Mouse (Mus musculus): ENCODE data around the gene Best2.

The Best2 gene

DNA sequence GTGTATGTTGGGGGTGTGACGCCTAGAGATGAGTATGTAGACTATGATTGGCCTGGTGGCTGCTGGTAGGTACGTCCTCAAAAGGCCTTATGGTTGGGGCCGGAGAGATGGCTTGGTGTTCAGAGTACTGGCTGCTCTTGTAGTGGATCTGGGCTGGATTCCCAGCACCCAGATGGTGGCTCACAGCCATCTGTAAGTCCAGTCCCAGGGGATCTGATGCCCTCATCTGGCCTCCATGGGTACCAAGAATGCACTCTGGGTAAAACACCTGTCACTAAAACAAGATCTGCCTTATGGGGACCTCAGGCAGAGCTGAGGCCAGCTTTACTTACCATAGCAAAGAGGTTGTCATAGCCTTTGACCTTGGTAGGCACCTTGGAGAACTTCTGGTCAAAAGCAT, 9.5 kb upstream of the Best2 start:
- no peak for DNase-seq (ENCODE audit: low read depth, low spot score)

DNA sequence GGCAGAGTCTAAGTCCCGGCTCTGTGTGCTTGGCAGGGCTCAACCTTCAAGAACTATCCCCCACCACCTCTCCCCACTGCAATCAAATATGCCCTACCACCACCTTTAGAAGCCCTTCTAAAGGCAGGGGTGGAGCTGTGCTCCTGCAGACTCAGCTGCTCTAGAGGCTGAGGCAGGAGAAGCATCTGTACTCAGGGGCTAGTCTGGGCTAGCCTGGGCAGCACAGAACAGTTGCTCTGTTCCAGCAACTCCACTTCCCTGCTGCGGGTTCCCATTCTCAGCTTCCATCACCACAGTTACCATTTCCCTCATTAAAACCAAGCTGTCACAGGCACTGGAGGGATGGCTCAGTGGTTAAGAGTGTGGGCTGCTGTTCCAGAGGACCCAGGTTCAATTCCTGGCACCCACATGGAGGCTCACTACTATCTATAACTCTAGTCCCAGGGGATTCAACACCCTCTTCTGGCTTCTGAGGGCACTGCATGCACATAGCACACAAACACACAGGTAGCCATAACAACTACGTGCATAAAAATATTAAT, 7.3 kb upstream of the Best2 start:
- DNase-seq (ENCODE audit: low read depth, low spot score): no peak

DNA sequence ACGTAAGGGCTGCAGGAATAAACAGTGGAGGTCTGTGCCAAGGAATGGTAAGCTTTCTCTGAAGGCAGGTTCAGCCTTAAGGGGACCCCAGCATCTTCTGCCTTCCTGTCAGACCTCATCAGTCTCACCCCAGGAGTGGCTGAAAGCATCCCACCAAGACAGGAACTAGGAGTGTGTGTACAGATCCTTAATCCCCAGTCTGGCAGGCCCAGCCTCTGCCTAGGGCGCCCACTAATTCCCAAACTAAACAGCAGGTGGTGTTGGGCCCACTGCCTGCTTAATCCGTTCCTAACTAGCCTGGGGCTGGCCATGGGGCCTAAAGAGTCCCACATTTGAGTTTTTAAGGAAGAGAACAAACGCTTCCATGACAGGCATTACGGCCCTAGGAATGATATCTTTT, 2.9 kb upstream of the Best2 start:
- DNase-seq (ENCODE audit: low read depth, low spot score): no peak

DNA sequence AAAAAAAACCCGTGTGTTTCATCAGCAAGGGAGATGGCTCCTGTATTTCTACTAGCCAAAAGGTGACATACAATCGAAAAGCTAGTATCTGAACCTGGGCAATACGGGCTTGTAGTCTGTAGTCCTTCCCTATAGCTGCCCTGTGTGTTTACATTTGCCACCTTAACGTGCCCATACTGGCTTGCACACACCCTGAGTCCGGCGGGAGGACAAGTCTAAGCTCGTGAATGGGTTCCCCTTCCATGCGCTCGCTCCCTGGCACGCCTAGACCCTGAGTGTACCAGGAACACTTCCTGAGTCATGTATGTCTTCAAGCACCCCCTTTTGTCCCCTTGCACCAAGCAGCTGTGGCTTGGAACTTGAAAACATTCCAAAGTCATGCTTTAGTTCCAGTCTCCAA, 2.4 kb upstream of the Best2 start:
- no peak for DNase-seq (ENCODE audit: low read depth, low spot score)

DNA sequence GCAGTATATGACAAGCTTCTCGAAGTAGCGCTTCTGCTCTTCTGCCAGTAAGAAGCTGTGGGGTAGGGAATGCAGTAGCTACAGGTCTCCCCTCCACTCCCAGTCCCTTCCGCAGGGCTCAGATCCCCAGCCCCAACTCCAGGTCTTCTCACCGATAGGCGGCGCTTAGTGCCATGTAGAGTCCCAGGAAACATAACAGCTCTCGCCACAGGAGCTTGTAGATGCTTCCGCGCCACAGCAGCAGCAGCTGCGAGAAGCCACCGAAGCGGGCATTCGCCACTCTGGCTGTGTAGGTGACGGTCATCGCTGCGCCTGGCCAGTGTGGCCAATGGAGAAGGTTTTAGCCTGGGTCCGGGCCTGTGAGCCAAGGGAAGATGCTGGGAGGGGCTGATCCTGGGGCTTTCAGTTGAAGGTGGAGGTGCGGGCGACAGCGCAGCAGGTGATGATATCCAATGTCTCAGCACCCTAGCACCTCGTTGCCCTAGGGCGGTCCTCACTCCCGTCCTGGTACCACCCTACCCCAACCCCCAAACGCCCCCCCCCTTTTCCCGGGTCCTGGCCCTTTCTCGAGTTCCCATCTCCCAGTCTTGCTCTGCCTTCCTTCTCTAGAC, 996 bp downstream of the Best2 start:
- DNase-seq (ENCODE audit: low read depth, low spot score): peak; percentile 92

DNA sequence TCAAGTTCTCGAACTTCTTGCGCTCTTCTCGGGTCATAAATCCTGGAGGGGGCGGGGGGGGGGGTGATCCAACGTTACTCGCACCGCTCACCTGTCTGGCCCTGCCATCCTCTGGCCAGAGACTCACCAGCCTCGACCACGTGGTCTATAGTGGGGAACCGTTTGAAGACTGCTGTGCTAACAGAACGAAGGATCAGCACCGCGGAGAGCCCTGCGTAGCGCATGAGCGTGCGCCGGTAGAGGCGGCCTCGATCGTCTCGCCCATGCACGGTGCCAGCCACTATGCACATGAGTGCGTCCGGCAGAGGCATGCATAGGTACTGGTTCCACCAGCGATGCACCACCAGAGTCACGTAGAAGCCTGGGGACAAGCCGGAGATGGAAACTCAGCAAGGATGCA, 3.1 kb downstream of the Best2 start:
- no peak for DNase-seq (ENCODE audit: low read depth, low spot score)

DNA sequence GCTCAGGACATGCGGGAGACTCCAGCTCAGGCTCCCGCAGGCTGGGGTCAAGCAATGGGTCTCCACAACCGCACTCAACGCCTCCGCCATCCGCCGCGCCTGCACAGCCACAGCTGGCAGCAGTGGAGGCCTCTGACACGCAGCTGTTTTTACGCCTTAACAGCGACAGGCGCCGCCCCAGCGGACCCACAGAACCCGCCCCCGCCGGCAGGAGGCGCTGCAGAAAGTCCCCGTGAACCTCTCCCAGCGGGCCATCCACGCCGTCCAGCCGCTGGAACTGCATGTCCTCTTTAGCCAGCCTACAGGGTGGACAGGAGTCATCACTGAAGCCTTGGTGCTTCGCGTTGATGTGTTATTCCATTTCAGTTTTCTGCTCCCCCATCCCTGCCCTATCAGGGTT, 6.6 kb downstream of the Best2 start:
- DNase-seq (ENCODE audit: low read depth, low spot score): no peak

DNA sequence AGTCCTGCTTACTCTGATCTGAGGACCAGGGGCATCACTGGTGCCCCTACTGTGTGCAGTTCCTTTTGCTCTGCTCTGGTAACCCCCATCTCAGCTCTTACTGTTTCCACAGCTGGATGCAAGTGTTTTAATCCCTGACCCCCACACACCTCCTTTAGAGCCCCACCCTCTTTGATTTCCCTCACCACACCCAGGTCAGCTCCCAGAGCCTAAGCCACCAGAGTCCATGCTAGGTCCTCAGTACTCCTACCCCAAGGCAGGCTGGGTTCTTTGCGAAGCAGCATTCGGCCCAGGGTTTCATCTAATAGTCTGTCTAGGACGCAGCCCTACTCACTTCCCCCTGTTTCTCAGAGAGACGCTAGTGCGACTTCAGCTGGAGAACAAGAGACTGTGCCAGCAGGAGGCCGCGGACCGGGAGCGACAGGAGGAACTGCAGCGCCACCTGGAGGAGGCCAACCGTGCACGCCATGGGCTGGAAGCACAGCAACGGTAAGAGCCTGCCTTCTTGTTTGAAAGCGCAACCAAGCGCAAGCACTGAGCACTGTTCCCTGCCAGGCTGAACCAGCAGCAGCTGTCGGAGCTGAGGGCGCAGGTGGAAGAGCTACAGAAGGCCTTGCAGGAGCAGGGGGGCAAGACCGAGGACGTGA, 16.6 kb downstream of the Best2 start:
- peak; percentile 98 for DNase-seq (ENCODE audit: low read depth, low spot score)

DNA sequence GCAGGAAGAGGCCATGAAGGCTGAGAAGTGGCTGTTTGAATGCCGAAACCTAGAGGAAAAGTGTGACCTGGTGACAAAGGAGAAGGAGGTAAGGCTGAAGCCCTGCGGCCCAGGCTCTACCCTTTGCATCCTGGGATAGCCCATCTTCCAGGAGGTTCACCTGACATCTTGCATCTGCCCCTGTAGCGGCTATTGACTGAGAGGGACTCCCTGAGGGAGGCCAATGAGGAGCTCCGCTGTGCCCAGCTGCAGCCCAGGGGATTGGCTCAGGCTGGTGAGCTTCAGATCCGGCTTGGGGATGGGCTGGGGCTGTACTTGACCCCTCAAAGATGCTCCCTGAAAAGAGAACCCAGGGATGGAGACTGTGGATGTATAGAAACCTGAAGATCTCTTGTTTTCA, 17.4 kb downstream of the Best2 start:
- no peak for DNase-seq (ENCODE audit: low read depth, low spot score)

DNA sequence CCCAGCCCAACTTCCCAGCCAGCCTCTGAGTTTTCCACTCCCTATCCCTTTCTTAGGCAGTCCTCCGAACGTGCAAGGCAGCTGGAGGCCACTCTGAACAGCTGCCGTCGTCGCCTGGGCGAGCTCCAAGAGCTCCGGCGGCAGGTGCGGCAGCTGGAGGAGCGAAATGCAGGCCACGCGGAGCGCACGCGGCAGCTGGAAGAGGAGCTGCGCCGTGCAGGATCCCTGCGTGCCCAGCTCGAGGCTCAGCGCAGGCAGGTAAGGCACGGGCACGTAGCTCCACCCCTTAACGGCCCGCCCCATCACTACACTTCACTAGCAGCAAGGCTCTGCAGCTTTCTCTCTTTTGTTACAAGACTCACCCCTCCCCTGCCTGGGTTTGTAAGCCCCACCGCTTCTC, 18.7 kb downstream of the Best2 start:
- DNase-seq (ENCODE audit: low read depth, low spot score): no peak

DNA sequence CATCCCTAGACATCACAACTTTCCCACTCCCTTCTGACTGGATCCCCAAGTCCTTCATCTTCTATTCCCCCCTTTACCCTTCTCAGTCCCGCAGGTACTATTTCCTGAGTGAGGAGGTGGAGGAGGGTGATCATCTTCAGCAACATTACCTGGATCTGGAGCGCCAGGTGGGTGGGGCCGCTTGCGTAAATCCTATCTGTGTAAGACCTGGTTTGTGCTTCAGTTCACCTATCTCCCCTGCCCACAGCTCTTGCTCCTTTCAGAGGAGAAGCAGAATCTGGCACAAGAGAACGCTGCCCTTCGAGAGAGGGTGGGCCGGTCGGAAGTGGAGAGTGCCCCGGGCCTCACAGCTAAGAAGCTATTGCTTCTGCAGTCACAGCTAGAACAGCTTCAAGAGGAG, 20.0 kb downstream of the Best2 start:
- no peak for DNase-seq (ENCODE audit: low read depth, low spot score)

DNA sequence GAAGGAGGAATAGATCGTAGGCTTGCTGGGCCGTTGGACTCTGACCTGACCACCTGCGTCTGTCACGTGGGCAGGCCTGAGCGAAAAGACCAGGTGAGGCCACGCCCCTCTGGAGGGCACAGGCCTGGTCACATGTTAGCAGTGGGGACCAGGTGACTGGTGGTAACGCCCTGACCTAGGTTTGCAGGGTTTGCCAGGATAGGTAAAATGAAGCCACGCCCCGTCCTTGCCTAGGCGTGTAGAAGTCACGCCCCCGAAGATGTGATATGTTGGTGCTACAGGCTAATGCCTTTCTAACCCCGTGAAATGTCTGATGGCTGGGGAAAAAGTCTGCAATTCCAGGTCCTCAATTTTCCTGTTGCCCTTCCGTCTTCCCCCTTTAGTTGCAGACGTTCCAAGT, 23.5 kb downstream of the Best2 start:
- peak; percentile 65 for DNase-seq (ENCODE audit: low read depth, low spot score)

DNA sequence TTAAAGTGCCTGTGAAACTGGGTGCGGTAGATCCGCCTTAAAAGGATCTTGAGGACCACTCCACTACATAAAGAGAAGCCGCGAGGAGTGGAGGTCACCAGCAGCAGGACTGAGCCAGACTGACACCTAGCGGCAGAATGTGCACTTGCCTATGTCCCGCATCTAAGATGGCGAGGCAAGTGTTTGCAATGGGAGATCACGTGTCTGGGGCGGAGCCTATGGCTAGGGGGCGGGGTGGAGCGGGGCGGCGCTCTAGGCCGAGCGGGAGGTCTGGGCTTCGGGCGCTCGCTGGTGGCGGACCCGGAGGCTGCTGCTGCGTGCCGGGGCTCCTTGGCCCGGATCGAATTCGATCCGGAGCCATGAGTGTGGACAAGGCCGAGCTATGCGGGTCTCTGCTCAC, 24.0 kb downstream of the Best2 start, which contains the start of gene Hook2:
Hook2 (plus strand) TSS at position 255 of the 400 bp plus-strand sequence.
- peak; percentile 99 for DNase-seq (ENCODE audit: low read depth, low spot score)

DNA sequence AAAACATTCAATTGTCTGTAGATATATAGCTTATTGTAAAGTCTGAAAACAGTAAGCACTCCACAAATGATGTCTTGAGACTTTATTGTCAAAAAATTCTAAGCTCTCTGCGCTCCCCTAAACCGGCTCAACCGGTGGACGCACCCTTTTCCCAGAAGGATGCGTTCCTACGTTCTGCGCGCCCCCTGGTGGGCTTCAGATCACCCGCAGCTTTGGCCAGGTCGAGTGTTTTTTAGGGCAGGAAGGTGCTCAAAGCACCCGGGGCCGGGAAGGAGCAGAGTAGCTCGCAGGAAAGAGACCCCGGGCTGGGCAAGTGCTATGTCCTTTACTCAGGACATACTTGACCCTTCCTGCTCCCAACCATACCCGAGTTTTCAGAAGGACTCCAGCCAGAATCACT, 24.5 kb downstream of the Best2 start:
- peak; percentile 93 for DNase-seq (ENCODE audit: low read depth, low spot score)

DNA sequence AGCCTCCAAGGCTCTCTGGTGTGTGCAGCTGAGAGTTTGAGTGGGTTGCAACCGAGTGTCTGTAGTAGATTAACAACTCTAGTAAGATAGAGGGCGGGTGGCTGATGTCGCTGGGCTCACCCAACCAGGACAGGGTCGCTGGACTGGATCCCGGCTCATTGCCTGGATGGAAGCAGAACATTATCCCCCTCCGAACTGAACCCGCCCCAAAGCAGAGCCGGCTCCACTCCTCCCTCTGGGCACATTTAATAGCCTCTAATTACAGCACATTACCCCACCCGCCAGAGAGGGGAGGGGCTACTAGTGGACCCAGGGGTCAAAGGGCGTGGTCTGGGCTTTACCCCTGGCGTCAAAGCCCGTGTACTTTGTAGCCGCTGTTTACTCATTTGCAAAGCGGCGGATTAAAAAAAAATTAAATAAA, 25.0 kb downstream of the Best2 start:
- DNase-seq (ENCODE audit: low read depth, low spot score): no peak

DNA sequence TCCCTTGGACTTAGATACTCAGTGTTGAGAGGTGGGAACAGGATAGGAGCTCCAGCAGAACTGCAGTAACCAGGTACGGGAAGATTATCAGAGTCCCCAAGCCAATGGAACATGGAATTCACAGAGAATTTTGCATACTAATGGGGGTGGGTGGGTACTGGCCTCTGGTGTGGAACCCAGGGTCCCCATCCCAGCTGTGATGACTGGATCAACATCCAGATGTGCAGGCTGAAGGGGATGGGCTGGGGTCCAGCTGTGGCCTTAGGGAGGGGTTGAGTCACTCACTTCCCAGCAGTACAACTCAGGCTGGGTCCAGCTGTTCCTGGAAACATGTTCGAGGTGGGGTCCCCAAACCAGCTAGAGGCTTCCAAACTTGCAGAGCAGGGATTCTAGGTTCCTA, 26.4 kb downstream of the Best2 start:
- no peak for DNase-seq (ENCODE audit: low read depth, low spot score)

DNA sequence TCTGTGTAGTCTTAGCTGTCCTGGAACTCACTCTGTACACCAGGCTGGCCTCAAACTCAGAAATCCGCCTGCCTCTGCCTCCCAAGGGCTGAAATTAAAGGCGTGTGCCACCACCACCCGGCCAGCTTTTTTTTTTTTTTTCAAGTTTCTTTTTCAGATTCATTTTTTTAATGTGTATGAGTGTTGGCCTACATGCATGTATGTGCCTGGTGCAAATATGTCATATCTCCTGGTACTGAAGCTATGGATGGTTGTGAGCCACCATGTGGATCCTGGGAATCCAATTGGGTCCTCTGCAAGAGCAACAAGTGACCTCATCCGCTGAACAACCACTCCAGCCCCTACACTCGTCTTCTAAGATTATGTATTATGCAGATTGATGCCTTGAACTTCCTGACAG, 26.9 kb downstream of the Best2 start:
- DNase-seq (ENCODE audit: low read depth, low spot score): no peak

DNA sequence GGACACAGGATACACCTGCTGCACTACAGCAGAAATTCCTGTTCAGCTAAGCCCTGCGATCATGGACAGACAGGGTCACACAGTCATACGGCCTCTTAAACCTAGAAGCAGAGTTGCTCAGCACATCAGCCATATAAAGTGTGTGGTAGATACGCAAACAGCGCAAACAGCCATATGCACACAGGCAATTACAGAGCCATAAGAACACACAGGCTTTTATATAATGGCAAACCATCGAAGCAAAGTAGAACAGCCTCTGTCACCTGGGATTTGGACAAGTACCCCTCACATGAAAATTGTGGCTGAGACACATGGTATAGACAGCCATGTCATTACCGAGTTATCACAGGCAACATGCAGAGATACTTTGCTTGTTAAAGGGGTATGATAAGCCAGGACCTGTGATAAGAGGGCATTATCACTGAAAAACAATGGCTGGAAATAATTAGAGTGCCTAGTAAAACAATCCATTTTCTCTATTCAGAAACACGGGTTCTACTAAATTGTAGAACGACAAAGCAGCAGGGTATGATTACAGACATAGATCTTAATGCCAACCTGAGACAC, 27.9 kb downstream of the Best2 start:
- DNase-seq (ENCODE audit: low read depth, low spot score): no peak

DNA sequence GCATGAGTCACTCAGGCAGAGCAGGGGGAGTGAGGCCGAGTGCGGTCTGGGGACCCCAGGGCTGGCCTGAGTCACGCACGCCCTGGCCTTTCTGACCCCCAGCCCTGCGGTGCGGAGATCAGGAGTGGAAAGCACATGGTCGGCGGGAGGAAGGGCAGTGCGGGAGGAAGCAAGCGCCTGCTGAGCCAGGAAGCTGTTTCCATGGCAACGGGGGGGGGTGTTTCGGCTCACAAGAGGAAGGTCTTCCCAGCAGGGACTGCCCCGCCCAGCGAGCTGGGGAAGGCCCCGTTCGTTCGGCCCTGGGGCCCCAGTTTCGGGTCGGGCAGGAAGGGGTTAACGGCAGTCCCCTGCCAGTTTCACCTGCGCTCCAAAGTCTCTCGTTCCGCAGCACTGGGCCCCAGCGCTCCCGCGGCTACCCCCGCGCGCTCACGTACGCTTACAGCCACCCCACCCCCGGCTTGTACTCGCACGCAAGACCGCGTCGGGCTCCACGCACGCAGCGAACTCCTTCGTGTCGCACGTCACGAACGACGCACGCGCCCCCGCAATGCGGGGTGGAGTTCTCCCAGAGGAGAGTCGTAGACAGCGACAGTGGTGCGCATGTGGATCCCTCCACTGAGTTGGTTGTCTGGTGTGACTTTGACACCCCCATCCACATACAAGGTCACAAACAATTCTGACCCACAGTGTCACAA, 28.5 kb downstream of the Best2 start:
- DNase-seq (ENCODE audit: low read depth, low spot score): peak; percentile 99

DNA sequence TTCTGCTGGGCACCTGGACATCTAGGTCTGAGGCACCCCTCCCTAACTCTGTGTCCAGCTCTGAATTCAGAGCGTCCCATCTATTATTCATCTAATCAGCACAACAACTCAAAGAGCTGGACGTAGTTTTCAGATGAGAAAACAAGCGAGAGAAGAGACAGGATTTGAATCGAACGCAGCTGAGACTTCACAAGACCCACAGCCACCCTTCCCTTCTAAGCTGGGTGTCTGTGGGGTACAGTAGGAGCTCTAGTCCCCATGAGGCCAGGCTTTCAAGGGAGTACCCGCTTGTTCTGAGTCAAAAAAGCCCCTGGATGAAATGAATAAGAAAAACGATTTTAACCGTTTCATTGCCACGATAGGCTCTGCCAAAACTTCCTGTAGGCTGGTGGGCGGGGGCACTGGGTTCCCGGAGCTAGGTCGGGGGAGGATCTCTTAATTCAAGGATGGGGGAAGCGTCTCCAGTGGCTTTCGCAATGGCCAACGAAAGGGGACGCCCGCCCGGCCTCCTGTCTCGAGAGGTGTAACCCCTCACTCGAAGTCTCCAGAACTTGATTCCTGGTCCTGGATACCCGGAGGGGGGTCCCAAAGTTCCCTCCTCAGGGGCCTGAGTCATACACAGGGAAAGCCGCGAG, 29.2 kb downstream of the Best2 start:
- DNase-seq (ENCODE audit: low read depth, low spot score): no peak

DNA sequence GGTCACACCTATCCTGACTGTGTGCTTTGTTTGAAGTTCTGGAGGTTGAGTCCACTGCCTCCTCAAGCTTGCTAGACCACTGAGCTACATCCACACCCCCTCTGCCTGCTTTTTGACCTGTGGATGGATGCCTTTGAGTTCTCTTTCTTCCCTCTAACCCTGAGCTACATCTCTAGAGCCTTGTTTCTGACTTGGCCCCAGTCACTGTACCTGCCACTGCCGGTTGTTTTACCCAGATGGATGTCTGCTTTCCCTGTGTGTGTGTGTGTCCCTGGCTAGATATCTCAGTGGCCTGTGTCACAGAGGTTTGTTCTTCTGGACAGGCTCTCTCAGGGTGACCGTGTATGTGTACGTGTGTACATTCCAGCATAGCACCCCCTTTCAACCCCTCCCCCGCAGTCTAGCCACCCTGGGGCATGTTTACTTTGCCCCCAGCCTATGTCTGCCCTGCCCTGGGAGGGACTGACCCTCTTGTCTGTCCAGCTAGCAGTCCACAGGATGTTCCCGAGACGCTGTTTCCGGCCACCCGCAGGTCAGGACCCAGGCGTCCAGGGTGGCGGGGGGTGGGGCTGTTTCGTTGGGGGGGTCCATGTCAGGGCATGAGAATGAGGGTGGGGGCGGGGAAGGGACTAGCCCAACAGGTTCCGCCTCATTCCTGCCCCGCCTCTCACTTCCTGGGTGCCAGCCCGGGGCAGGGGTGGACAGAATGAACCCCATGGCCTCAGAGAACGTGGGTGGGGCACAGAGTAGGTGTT, 29.9 kb downstream of the Best2 start:
- DNase-seq (ENCODE audit: low read depth, low spot score): no peak

Data from brain, adult 2 months (tissue).